Mouse (Mus musculus) lung, embryonic 16.5 days (tissue): Measurements from ENCODE around the gene Lcmt1. TPM values are rescaled to one million over a fixed set of nuclear protein-coding genes. Genes with fewer than 3 reads are reported as not detected.

ENCODE experiments used
- ATAC-seq: fragments of 200-750 bp; cut with Nextera tagmentation; 2 replicates; pipeline ENCODE4 v1.8.0; 2017; ENCODE audit warnings: low read depth, mild to moderate bottlenecking, moderate library complexity
- H3K27ac ChIP-seq: fragments of 300-500 bp; sonication (generic); 2 replicates; pipeline ENCODE4 v1.5.1; 2014; ENCODE audit warnings: mild to moderate bottlenecking, control low read depth, low read length
- H3K27me3 ChIP-seq: fragments of 300-500 bp; sonication (generic); 2 replicates; pipeline ENCODE4 v1.6.1; 2014; ENCODE audit warnings: low read depth, low read length, mixed read lengths; ENCODE audit not compliant: control insufficient read depth, insufficient read depth
- H3K36me3 ChIP-seq: fragments of 300-500 bp; sonication (generic); 2 replicates; pipeline ENCODE4 v1.6.1; 2014; ENCODE audit warnings: low read length; ENCODE audit not compliant: control insufficient read depth, insufficient read depth
- H3K4me1 ChIP-seq: fragments of 300-500 bp; sonication (generic); replicated peaks from 2 replicates; pipeline ENCODE4 v1.6.1; 2014; ENCODE audit warnings: low read length, mixed read lengths; ENCODE audit not compliant: control insufficient read depth, insufficient read depth
- H3K4me2 ChIP-seq: fragments of 300-500 bp; sonication (generic); 2 replicates; pipeline ENCODE4 v1.6.1; 2014; ENCODE audit warnings: low read depth, low read length, control low read depth
- H3K4me3 ChIP-seq: fragments of 300-500 bp; sonication (generic); 2 replicates; pipeline ENCODE4 v1.5.1; 2014; ENCODE audit warnings: mild to moderate bottlenecking, low read length, control low read depth
- H3K9ac ChIP-seq: fragments of 300-500 bp; sonication (generic); 2 replicates; pipeline ENCODE4 v1.6.1; 2014; ENCODE audit warnings: low read length, control low read depth
- H3K9me3 ChIP-seq: fragments of 300-500 bp; sonication (generic); 2 replicates; pipeline ENCODE4 v1.6.1; 2016; ENCODE audit warnings: low read length; ENCODE audit not compliant: control insufficient read depth
- WGBS: fragments of 180-500 bp; shearing (Covaris S2); extraction: QIAGEN DNeasy Blood & Tissue Kit; methylation state at CpG from one replicate; pipeline ENCODE4 v1.1.7; 2014; 5-methylcytosine and 5-hydroxymethylcytosine counted together
- polyA plus RNA-seq: library from polyadenylated mRNA; unstranded; fragments of >200 nt; fragmentation: Nextera tagmentation; extraction: Ambion mirVana; gene quantifications from 2 replicates; pipeline ENCODE4 v1.2.1, GENCODE M21; 2015

Gene Lcmt1
- polyA plus RNA-seq, 1 experiment from 2014 or later: 40.9 TPM

DNA sequence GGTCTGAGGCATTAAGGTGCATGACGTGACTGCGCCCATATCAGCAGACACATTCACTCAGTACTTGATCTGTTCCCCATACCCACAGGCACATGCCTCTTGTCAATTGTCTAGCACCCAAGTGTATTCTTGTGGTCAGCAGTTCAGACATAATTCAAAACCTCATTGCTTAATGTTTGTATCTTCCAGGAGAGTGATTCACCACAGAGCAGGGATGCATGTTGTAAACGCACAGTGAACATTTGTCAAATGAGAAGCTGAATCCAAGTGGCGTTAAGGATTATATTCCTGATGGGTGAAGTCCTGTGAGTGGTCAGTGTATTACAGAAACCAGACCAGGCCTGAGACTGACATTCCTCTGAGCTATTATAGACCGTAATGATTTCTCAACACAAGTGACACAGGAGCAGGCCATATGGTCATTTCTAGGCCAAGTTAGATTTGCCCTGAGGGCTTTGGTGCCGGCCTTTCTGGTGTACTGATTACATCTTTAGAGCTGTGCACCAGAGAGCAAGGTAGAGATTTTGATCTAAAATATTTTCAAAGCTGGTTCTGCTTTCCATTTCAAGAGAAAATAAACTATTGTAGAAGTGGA is 20.2 kb downstream of the Lcmt1 start:
- Histone ChIP-seq H3K4me2 (no peak overlapping the region), H3K27ac (no peak overlapping the region), H3K27me3 (no peaks in the 10 kb centered on the region), H3K4me1 (peaks cover 4% of the 10 kb centered on the region), H3K4me3 (no peak overlapping the region), H3K9me3 (no peaks in the 10 kb centered on the region), H3K9ac (no peak overlapping the region), H3K36me3 (0 out of 2 replicates have a peak, but pooled peaks cover 3% of the 10 kb centered on the region)
- ATAC-seq: no peak
- 84% methylated on average over 6 of the region's 6 CpGs for WGBS

DNA sequence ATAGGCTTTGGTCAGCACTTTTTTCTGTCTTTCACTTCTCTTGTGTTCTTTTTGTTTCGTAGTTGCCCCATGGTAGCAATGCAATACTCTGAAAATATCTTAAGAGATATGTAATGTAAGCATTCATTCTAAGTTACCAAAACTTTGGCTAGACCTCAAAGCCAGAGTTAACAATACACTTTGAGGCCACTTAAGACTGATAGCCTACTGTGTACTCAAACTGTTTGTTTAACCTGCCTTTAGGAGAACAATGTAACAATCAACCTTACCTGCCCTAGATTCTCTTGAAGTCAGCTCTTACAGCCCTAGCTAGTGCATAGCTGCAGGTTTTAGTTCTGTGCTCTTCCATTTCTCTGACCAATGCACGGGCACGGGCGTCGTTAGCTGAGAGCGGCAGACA is 24.7 kb downstream of the Lcmt1 start:
- H3K4me1 ChIP-seq: no peaks in the 10 kb centered on the region; the same call in 1 of the 2 replicates

DNA sequence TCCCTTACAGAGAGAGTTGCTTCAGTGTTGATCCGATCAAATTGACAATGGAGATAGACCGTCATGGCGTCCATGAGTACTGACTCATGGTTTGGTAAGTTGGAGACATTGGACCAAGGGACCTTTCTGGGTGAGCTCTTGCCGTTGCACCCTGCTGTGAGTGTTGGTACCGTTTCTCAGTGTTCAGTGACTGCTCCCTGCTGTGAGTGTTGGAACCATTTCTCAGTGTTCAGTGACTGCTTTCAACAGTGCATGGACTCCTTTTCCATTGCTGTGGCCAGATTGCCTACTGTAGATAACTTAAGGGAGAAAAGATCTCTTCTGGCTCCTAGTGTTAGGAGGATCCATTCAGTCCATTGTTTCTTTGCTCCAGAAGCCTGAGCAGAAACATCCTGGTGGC is 27.3 kb downstream of the Lcmt1 start:
- Histone ChIP-seq H3K9ac (no peak overlapping the region), H3K9me3 (no peaks in the 10 kb centered on the region), H3K4me1 (no peaks in the 10 kb centered on the region; the same call in 1 of the 2 replicates), H3K4me3 (no peak overlapping the region), H3K4me2 (no peak overlapping the region), H3K27ac (no peak overlapping the region), H3K36me3 (no peaks in the 10 kb centered on the region), H3K27me3 (no peaks in the 10 kb centered on the region)
- 88% methylated on average over 5 of the region's 5 CpGs for WGBS
- no peak for ATAC-seq

More for the DNA sequence above, 24.7 kb downstream of the Lcmt1 start:
- Histone ChIP-seq H3K27ac (no peak overlapping the region), H3K36me3 (0 out of 2 replicates have a peak, but pooled peaks cover 3% of the 10 kb centered on the region), H3K27me3 (no peaks in the 10 kb centered on the region), H3K9me3 (no peaks in the 10 kb centered on the region), H3K9ac (no peak overlapping the region), H3K4me3 (no peak overlapping the region), H3K4me2 (no peak overlapping the region)
- 56% methylated on average over 6 of the region's 6 CpGs for WGBS
- peak; percentile 45; the same call in 1 of the 2 replicates for ATAC-seq

DNA sequence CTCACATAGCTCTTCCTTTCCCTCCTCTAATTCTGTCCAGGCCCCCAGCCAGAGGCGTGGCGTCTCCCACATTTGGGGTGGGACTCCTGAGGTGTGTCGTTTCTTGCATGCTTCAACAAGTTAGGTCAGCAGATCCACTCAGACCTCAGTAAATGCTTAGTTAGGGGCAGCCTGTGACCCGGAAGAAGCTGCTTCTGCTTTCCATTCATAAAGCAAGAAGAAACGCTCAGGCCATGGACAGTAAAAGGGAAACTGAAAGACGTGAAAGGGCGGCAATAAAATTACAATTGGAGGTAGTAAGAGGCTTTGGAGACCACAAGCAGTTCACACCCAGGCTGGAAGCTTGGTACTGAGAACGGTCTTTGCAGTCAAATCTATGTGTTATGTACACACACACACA is 27.8 kb downstream of the Lcmt1 start:
- no peaks in the 10 kb centered on the region for H3K9me3 ChIP-seq
- no peaks in the 10 kb centered on the region for H3K27me3 ChIP-seq
- H3K4me3 ChIP-seq: no peak overlapping the region
- no peak overlapping the region for H3K27ac ChIP-seq
- H3K36me3 ChIP-seq: peaks cover under 1% of the 10 kb centered on the region; the same call in 1 of the 2 replicates
- no peak for ATAC-seq
- H3K4me1 ChIP-seq: no peaks in the 10 kb centered on the region; the same call in 1 of the 2 replicates
- H3K9ac ChIP-seq: no peak overlapping the region
- 78% methylated on average over 8 of the region's 8 CpGs for WGBS
- H3K4me2 ChIP-seq: no peak overlapping the region

DNA sequence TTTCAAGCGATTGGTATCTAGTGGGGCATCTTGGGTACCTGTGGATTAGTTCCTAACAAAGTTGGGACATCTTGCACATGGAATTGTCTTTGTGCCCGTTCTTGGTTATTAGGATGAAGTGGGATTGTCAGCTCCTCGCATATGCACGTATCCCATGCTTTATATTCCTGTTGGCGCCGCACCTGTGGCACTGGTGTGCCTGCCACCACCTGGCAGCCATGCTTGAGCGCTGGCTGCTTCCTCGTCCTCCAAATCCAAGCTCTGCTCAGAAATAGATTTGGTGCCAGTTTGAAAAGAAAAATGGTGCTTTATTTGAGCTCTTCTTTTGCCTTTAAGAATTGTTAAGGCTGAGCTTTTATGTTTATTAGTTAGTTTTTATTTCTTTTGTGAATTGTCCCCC is 28.3 kb downstream of the Lcmt1 start:
- no peak for ATAC-seq
- Histone ChIP-seq H3K9me3 (no peaks in the 10 kb centered on the region), H3K36me3 (peaks cover 3% of the 10 kb centered on the region; the same call in 1 of the 2 replicates), H3K4me3 (no peak overlapping the region), H3K4me2 (no peak overlapping the region), H3K4me1 (no peaks in the 10 kb centered on the region; the same call in 1 of the 2 replicates), H3K27me3 (no peaks in the 10 kb centered on the region), H3K9ac (no peak overlapping the region), H3K27ac (no peak overlapping the region)
- 86% methylated on average over 8 of the region's 8 CpGs for WGBS

DNA sequence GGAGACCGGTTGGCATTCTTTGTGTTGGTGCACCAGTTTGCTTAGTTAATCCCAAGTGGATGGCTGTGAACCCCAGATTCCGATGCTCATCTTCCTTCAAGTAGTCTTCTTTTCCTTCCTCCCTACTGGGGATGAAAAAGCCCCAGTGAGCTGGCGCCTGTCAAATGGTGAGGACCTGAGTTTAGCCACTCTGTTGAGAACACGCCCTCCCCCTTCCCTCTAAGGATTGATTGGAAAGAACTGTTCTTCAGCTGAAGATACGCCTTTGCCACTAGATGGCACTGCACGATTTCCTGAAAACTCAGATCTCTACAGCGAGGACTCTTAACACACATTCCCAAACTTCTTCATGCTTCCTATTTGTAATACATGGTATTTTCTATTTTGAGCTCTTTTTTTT is 29.2 kb downstream of the Lcmt1 start:
- ATAC-seq: peak; percentile 73; the same call in 1 of the 2 replicates
- Histone ChIP-seq H3K4me1 (no peaks in the 10 kb centered on the region; the same call in 1 of the 2 replicates), H3K36me3 (peaks cover 3% of the 10 kb centered on the region; the same call in 1 of the 2 replicates), H3K27ac (no peak overlapping the region), H3K27me3 (no peaks in the 10 kb centered on the region), H3K9ac (no peak overlapping the region), H3K9me3 (no peaks in the 10 kb centered on the region), H3K4me3 (no peak overlapping the region), H3K4me2 (no peak overlapping the region)
- WGBS: 23% methylated on average over 7 of the region's 7 CpGs

DNA sequence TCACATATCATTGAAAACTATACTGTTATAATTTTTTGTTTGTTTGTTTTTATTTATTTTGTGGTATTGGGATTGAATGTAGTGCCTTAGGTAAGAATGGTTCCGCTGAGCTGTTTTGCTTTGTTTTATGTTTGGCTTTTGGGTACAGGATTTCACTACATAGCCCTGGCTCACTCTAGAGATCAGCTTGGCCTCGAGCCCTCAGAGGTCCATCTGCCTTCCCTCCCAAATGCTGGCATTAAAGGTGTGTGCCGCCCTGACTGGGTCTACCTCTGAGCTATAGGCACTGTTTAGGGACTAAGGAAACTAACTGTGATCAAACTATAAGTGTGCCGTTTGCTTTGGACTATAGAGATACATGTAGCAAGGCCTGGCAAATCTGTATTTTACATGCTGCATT is 29.7 kb downstream of the Lcmt1 start:
- H3K9ac ChIP-seq: no peak overlapping the region
- 81% methylated on average over 4 of the region's 4 CpGs for WGBS

DNA sequence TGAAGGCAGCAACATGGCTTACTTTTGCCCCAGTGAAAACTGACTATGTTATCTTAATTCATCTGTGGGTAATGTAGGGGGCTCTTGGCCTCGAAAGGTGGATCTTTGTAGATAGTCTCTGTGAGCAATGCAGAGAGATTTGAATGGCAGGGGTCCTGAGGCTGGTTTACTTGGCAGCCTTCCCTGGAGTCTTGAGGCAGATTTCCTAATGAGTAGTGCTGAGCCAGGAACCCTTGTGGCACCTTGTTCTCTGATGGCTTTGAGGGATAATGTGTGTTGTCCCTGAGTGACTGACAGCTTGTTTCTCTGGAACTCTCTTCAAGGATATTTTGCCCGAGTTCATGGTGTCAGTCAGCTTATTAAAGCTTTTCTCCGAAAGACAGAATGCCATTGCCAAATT is 31.5 kb downstream of the Lcmt1 start:
- no peak for ATAC-seq
- WGBS: 77% methylated on average over 3 of the region's 3 CpGs

More for the DNA sequence above, 29.7 kb downstream of the Lcmt1 start:
- no peak overlapping the region for H3K4me3 ChIP-seq
- no peak overlapping the region for H3K4me2 ChIP-seq
- H3K27ac ChIP-seq: no peak overlapping the region
- no peak for ATAC-seq
- peaks cover 3% of the 10 kb centered on the region; the same call in 1 of the 2 replicates for H3K36me3 ChIP-seq
- H3K27me3 ChIP-seq: no peaks in the 10 kb centered on the region
- no peaks in the 10 kb centered on the region for H3K9me3 ChIP-seq
- no peaks in the 10 kb centered on the region; the same call in 1 of the 2 replicates for H3K4me1 ChIP-seq

DNA sequence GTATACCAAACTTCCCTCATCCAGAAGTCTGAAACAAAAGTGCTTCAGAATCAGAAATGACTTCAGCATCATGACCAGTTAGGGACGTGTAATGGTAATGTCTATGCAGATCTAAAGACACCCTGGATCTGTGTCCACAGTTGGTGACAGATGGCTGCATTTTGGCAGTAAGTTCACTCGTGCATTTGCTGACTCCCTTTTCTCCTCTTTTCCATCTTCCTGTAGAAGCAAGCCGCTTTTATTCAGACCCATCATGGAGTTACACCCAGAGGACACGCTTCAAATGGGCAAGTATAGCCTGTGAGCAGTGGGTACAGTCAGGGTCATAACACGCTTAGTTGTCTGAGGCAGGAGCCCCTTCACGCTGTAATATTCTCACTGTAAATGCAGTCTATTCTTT is 34.6 kb downstream of the Lcmt1 start:
- H3K4me3 ChIP-seq: no peak overlapping the region
- H3K9me3 ChIP-seq: no peaks in the 10 kb centered on the region
- 82% methylated on average over 6 of the region's 6 CpGs for WGBS
- H3K36me3 ChIP-seq: peaks cover 3% of the 10 kb centered on the region; the same call in 1 of the 2 replicates
- H3K4me1 ChIP-seq: no peaks in the 10 kb centered on the region
- no peak overlapping the region for H3K9ac ChIP-seq
- H3K27ac ChIP-seq: no peak overlapping the region
- H3K4me2 ChIP-seq: no peak overlapping the region
- ATAC-seq: no peak
- H3K27me3 ChIP-seq: no peaks in the 10 kb centered on the region

More for the DNA sequence above, 31.5 kb downstream of the Lcmt1 start:
- Histone ChIP-seq H3K27me3 (no peaks in the 10 kb centered on the region), H3K9ac (no peak overlapping the region), H3K4me3 (no peak overlapping the region), H3K4me2 (no peak overlapping the region), H3K4me1 (no peaks in the 10 kb centered on the region), H3K27ac (no peak overlapping the region), H3K36me3 (peaks cover 3% of the 10 kb centered on the region; the same call in 1 of the 2 replicates), H3K9me3 (no peaks in the 10 kb centered on the region)
